Mouse (Mus musculus) retina, adult 2 months (tissue): Measurements from ENCODE around the gene Gm37419.

Experiments
- DNase-seq: peaks from one replicate; pipeline ENCODE4 v3.0.0-alpha.2; 2012; ENCODE audit warnings: low read depth, low spot score

The Gm37419 gene

DNA sequence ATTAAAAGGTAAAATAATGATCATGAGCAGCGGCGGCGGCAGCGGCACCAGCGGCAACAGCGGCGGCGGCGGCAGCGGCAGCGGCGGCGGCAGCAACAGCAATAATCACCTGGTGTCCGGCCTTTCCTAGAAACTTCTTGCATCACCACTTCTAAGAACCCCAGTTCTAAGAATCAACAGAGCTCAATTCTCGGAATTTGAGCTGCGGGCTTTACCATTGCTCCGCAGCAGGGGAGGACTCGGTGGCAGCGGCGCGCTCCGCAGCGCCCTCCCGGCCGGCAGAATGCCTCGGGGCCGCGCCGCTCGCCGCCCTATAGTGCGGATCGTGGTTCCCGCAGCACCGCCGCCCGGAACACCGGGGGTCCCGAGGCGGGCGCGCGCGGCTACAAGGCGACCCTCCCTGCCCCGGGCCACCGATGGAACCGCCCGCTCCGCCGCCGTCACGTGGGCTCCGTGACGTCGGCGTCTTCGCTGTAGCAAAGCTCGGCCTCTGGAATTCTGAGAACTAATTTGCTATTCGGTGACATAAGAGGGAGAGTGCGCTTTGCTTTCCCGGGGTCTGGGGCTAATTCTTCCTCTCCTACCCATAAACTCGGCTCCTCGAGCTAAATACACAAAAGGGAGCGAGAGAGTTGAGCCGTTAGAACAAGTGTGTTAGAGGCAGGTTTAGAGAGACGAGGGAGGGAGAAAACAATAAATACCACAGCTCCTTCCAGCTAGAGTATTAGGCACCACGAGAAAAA, at the start of gene Gm37419, which contains the start of gene Bcl6:
Gene Gm37419 (plus strand): TSS at position 17 of the 743 bp plus-strand sequence.
Gene Bcl6 (minus strand): TSS at position 387 of the 743 bp plus-strand sequence.
- peak; percentile 81 for DNase-seq

- DNase-seq: no peak
Measured at GRCm38 (mm10) chr16:23944801-23945200, 43.5 kb upstream of the Gm37419 start.

- no peak for DNase-seq
Measured at GRCm38 (mm10) chr16:23947654-23948053, 40.6 kb upstream of the Gm37419 start.

- DNase-seq: no peak
Measured at GRCm38 (mm10) chr16:23952101-23952727, 36.1 kb upstream of the Gm37419 start.

- peak; percentile 44 for DNase-seq
Measured at GRCm38 (mm10) chr16:23953189-23953958, 34.9 kb upstream of the Gm37419 start.

- no peak for DNase-seq
Measured at GRCm38 (mm10) chr16:23953959-23954260, 34.4 kb upstream of the Gm37419 start.

DNA sequence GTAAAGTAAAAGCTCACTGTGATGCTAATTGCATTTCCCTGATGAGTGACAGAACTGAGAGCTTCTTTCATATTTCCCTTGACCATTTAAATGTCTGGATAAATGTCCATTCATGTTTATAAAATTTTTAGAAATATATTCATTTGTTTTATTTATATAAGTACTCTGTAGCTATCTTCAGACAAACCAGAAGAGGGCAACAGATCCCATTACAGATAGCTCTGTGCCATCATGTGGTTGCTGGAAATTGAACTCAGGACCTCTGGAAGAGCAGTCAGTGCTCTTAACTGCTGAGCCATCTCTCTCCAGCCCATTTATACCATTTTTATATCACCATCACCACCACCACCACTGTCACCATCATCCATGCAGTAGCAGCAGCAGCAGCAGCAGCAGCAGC, 29.3 kb upstream of the Gm37419 start:
- DNase-seq: no peak

DNA sequence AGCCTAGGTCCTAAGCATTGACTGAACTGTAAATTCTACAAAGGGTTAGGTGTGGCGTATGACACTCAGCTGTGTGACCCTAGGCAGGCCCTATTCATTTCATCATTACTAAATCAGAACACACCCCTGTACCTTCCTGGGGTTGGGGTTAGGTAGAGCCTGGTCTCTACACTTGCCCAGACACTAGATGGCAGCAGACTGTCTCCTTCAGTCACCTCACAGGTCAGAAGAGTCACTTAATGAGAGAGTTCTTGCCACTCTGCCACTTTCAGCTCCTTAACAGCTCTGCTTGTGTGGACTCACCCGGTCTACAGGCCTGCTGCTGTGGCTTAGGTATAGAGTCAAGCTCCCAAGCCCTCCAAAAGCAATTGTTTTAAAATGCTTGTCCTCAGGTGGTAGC, 25.9 kb upstream of the Gm37419 start:
- DNase-seq: no peak

- DNase-seq: no peak
Measured at GRCm38 (mm10) chr16:23963896-23964668, 24.2 kb upstream of the Gm37419 start.

DNA sequence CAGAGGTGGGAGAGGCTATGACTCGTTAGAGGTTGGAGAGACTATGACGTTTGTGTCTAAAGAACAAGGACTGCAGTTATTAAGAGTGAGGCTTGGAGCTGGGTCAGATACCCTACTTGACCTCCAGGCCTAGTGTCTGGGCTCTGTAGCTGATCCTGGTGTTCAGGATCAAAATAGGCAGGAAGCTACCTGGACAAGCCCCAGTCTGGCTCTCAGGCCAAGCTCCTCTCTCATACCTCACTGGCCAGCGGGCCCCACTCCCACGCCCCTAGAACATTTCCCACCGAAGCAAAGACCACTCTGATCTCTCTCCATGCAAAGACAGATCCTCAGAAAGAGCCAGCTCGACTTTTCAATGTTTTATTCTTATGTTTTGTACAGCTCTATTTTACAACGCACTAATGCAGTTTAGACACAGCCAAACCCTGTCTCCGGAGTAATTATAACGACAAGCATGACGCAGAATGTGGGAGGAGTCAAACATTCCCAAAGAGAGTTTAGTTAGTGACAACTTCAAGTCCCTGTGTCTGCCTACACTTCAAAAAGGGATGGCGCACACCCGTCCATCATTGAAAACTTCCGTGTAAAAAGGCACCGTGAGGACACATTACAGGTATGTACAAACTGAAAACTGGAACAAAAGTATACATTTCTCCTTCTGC, 23.4 kb upstream of the Gm37419 start:
- DNase-seq: no peak

GRCm38 (mm10) chr16:23966066-23966465, 22.2 kb upstream of the Gm37419 start:
- DNase-seq: no peak

DNA sequence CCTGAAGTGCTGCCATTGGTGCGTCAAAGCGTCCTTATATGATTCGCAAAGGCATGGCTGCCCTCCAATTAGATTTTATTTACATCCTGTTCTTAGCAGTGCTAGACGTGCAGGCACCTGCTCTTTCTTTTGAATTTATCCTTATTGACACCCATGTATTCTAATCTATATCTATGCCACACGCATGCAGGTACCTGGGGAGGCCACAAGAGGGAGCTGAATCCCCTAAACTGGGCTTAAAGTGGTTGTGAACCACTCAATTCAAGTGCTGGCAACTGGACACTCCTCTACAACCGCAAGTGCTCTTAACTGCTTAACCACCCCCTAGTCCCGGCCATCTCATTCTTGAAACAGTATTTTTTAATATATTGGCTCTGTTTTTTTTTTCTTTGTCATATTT, 21.0 kb upstream of the Gm37419 start:
- no peak for DNase-seq

DNA sequence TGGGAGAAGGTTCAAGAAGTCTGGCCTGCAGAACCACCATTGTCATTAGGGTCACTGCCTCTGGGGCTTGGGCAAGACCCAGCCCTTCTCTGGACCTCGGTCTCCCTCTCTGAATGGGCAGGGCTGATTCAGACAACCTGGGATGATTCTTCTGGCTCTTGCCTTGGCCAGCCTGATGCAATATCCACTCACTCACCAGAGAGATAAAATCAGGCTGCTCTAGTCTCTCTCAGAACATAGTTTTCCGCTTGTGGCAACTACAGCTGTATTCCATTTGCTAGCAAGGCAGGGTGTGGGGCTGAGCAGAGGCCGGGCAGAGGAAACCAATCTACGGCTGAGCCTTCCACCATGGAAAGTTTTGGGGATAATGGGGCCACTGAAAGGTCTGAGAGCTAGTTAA, 19.4 kb upstream of the Gm37419 start:
- DNase-seq: no peak

- DNase-seq: no peak
Measured at GRCm38 (mm10) chr16:23969919-23970318, 18.4 kb upstream of the Gm37419 start.

GRCm38 (mm10) chr16:23972126-23972740, 16.0 kb upstream of the Gm37419 start:
- DNase-seq: no peak

DNA sequence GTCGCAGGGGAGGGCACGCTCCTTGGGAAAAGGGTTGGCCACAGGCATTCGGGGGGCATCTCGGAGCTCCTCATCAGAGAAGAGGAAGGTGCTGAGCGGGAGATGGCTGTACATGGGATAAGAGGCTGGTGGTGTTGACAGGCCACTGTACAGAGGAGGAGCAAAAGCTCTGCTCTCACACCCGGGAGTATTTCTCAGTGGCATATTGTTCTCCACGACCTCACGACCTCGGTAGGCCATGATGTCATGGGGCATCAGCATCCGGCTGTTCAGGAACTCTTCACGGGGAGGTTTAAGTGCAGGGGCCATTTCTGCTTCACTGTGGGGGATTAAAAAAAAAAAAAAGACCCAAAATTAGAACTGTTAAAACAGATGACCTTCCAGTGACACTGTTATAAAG, 15.4 kb upstream of the Gm37419 start:
- DNase-seq: no peak

DNA sequence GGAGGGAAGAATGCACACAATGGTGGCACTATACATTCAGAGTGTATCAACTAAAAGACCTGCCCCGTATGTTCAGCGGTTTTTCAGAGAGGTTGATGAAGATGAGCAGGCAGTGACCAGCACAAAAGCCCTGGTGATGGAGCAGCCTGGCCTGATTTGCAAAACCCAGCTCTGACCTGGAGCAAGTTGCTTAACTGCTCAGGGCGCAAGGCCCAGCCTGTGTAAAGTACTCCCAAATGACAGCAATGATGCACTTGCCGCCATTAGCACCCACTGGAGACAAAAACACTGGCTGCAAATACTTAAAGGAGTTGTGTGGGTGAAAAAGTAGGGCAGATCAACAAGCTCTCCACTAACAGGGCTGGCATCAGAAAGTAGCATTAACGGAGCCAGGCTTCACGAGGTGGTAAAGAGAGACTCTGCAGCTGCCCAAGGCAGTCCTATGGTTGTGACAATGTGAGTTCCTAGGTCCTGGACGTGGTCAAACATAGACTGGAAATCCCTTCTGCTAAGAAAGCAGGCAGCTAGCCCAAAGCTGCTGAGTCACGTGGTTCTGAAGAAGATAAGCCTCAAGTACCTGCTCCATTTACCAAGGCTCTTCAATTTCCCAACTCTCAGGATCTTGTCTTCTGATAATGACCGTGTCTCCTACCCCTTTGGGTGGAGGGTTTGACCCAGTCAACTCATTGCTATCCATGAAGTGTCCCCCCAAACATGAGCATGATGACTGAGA, 14.5 kb upstream of the Gm37419 start:
- DNase-seq: no peak

GRCm38 (mm10) chr16:23976196-23976595, 12.1 kb upstream of the Gm37419 start:
- no peak for DNase-seq

- DNase-seq: no peak
Measured at GRCm38 (mm10) chr16:23977732-23978131, 10.6 kb upstream of the Gm37419 start.

DNA sequence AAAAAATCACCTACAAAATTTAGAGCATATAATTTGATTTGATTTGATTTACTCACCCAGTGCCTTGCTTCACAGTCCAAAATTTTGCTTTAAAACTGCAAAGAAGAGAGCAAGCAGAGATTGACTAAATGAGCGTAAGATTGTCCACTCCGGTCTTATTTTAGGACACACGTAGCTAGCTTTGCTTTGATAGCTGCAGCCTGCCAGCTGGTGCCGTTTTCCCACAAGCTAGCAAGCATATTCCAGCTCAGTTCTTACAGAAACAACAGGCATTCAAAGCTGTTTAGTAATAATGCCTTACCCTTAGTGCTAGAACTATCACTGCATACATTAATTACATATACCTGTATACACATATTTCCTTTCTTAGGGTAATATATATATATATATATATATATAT, 9.8 kb upstream of the Gm37419 start:
- no peak for DNase-seq
